Mouse (Mus musculus) MEL (cell line): ENCODE data around the gene Hmg20b. TPM values are rescaled to one million over a fixed set of nuclear protein-coding genes. Genes with fewer than 3 reads are reported as not detected.
A peak's percentile ranks its signal among the peaks of the same experiment; 100 is the strongest.

Experiments used
- DNase-seq: peaks from one replicate; pipeline ENCODE4 v3.0.0; 2011; ENCODE audit warnings: low read depth, low spot score
- H3K27ac ChIP-seq: 2 replicates; pipeline ENCODE4 v1.5.1; 2012; ENCODE audit warnings: low read depth, mild to moderate bottlenecking, control low read depth, low read length, moderate library complexity; ENCODE audit not compliant: control insufficient read depth
- H3K27me3 ChIP-seq, 2 experiments: fragments of 150-350 bp in 1 of 2; sonication (generic) in 1 of 2; 2 replicates each; pipeline ENCODE4 v1.6.1; 2012; ENCODE audit warnings: low read length in 2 of 2, mild to moderate bottlenecking in 2 of 2, improper control_type of control experiment in 1 of 2, moderate library complexity in 1 of 2; ENCODE audit not compliant: insufficient read depth in 2 of 2, control insufficient read depth in 1 of 2
- H3K36me3 ChIP-seq, 2 experiments: 2 replicates each; pipeline ENCODE4 v1.6.1; 2012 to 2014; ENCODE audit warnings: low read length in 2 of 2, improper control_type of control experiment in 1 of 2, inconsistent platforms in 1 of 2, mild to moderate bottlenecking in 1 of 2; ENCODE audit not compliant: insufficient read depth in 2 of 2, control insufficient read depth in 1 of 2
- H3K4me1 ChIP-seq, 2 experiments: fragments of 150-350 bp in 1 of 2; sonication (generic) in 1 of 2; 2 replicates each; pipeline ENCODE4 v1.6.1; 2012; ENCODE audit warnings: low read length in 2 of 2, improper control_type of control experiment in 1 of 2, mild to moderate bottlenecking in 1 of 2; ENCODE audit not compliant: insufficient read depth in 2 of 2, control insufficient read depth in 1 of 2
- H3K4me3 ChIP-seq, 2 experiments: fragments of 150-350 bp in 1 of 2; sonication (generic) in 1 of 2; 2 replicates each; pipeline ENCODE4 v1.5.1; 2012; ENCODE audit warnings: low read depth in 2 of 2, low read length in 2 of 2, mild to moderate bottlenecking in 2 of 2, moderate library complexity in 2 of 2, control low read depth in 1 of 2, improper control_type of control experiment in 1 of 2; ENCODE audit not compliant: control insufficient read depth in 1 of 2, insufficient read depth in 1 of 2
- H3K79me2 ChIP-seq: 2 replicates; pipeline ENCODE4 v1.6.1; 2012; ENCODE audit warnings: mild to moderate bottlenecking, low read length, moderate library complexity; ENCODE audit not compliant: control insufficient read depth, poor library complexity, insufficient read depth
- H3K9ac ChIP-seq: 2 replicates; pipeline ENCODE4 v1.6.1; 2012; ENCODE audit warnings: low read depth, mild to moderate bottlenecking, control low read depth, low read length, moderate library complexity; ENCODE audit not compliant: control insufficient read depth, poor library complexity, severe bottlenecking
- H3K9me3 ChIP-seq: fragments of 150-350 bp; sonication (generic); replicated peaks from 2 replicates; pipeline ENCODE4 v1.6.1; 2012; ENCODE audit warnings: mild to moderate bottlenecking, low read length, improper control_type of control experiment, moderate library complexity; ENCODE audit not compliant: insufficient read depth
- BHLHE40 ChIP-seq: IDR thresholded peaks from 2 replicates; pipeline ENCODE4 v1.6.1; 2012; ENCODE audit warnings: low read depth, mild to moderate bottlenecking, inconsistent platforms, low read length, improper control_type of control experiment, borderline replicate concordance
- CHD1 ChIP-seq: IDR thresholded peaks from 2 replicates; pipeline ENCODE4 v1.6.1; 2012; ENCODE audit warnings: low read depth, mild to moderate bottlenecking, inconsistent platforms, low read length, improper control_type of control experiment
- CHD2 ChIP-seq: IDR thresholded peaks from 2 replicates; pipeline ENCODE4 v1.6.1; 2011; ENCODE audit warnings: low read length, improper control_type of control experiment
- CTCF ChIP-seq, 3 experiments: IDR thresholded peaks in 2 of 3; conservative IDR thresholded peaks in 1 of 3; 2 replicates each; pipeline ENCODE4 v1.5.1; 2011 to 2012; ENCODE audit warnings: low read length in 3 of 3, low read depth in 2 of 3, mild to moderate bottlenecking in 2 of 3, improper control_type of control experiment in 1 of 3, inconsistent platforms in 1 of 3, mixed read lengths in 1 of 3, moderate library complexity in 1 of 3; ENCODE audit not compliant: control insufficient read depth in 1 of 3, insufficient read depth in 1 of 3, poor library complexity in 1 of 3, severe bottlenecking in 1 of 3
- E2F4 ChIP-seq: IDR thresholded peaks from 2 replicates; pipeline ENCODE4 v1.6.1; 2011; ENCODE audit warnings: low read depth, low read length, improper control_type of control experiment, borderline replicate concordance
- ELF1 ChIP-seq: IDR thresholded peaks from 2 replicates; pipeline ENCODE4 v1.6.1; 2014; ENCODE audit warnings: low read depth, mild to moderate bottlenecking, inconsistent platforms, low read length, improper control_type of control experiment, moderate library complexity
- EP300 ChIP-seq, 2 experiments: IDR thresholded peaks; 2 replicates each; pipeline ENCODE4 v1.6.1; 2011; ENCODE audit warnings: improper control_type of control experiment in 2 of 2, low read length in 2 of 2, low read depth in 1 of 2, mild to moderate bottlenecking in 1 of 2
- GABPA ChIP-seq: IDR thresholded peaks from 2 replicates; pipeline ENCODE4 v1.6.1; 2012; ENCODE audit warnings: low read depth, mild to moderate bottlenecking, inconsistent platforms, low read length, improper control_type of control experiment, moderate library complexity
- GATA1 ChIP-seq: IDR thresholded peaks from 2 replicates; pipeline ENCODE4 v1.6.1; 2011; ENCODE audit warnings: low read depth, low read length, improper control_type of control experiment
- HCFC1 ChIP-seq: IDR thresholded peaks from 2 replicates; pipeline ENCODE4 v1.6.1; 2012; ENCODE audit warnings: low read depth, mild to moderate bottlenecking, inconsistent platforms, low read length, improper control_type of control experiment, moderate library complexity
- JUND ChIP-seq: IDR thresholded peaks from 2 replicates; pipeline ENCODE4 v1.6.1; 2011; ENCODE audit warnings: low read depth, mild to moderate bottlenecking, improper control_type of control experiment, low read length
- KAT2A ChIP-seq: conservative IDR thresholded peaks from 2 replicates; pipeline ENCODE4 v1.6.1; 2012; ENCODE audit warnings: low read depth, low read length, improper control_type of control experiment, inconsistent platforms
- MAFK ChIP-seq: IDR thresholded peaks from 2 replicates; pipeline ENCODE4 v1.6.1; 2011; ENCODE audit warnings: low read depth, mild to moderate bottlenecking, low read length, improper control_type of control experiment, borderline replicate concordance
- MEF2A ChIP-seq: IDR thresholded peaks from 2 replicates; pipeline ENCODE4 v1.6.1; 2014; ENCODE audit warnings: low read depth, mild to moderate bottlenecking, inconsistent platforms, low read length, improper control_type of control experiment; ENCODE audit not compliant: poor library complexity, insufficient replicate concordance, severe bottlenecking; ENCODE audit errors: extremely low read depth
- MYB ChIP-seq: IDR thresholded peaks from 2 replicates; pipeline ENCODE4 v1.6.1; 2011; ENCODE audit warnings: mild to moderate bottlenecking, low read depth, low read length, improper control_type of control experiment
- MYC ChIP-seq: IDR thresholded peaks from 2 replicates; pipeline ENCODE4 v1.6.1; 2011; ENCODE audit warnings: low read depth, mild to moderate bottlenecking, low read length, improper control_type of control experiment, moderate library complexity
- NELFE ChIP-seq: IDR thresholded peaks from 2 replicates; pipeline ENCODE4 v1.6.1; 2011; ENCODE audit warnings: low read depth, low read length, improper control_type of control experiment
- POLR2A ChIP-seq, 2 experiments: IDR thresholded peaks; 2 replicates each; pipeline ENCODE4 v1.6.1; 2011 to 2012; ENCODE audit warnings: low read length in 2 of 2, mild to moderate bottlenecking in 2 of 2, control low read depth in 1 of 2, improper control_type of control experiment in 1 of 2, low read depth in 1 of 2, moderate library complexity in 1 of 2; ENCODE audit not compliant: control insufficient read depth in 1 of 2, insufficient read depth in 1 of 2, poor library complexity in 1 of 2
- POLR2AphosphoS5 ChIP-seq: IDR thresholded peaks from 2 replicates; pipeline ENCODE4 v1.6.1; 2012; ENCODE audit warnings: low read depth, borderline replicate concordance, mild to moderate bottlenecking, inconsistent platforms, low read length, moderate library complexity, mixed read lengths
- SMC3 ChIP-seq: IDR thresholded peaks from 2 replicates; pipeline ENCODE4 v1.6.1; 2011; ENCODE audit warnings: low read depth, low read length, improper control_type of control experiment
- TAL1 ChIP-seq: IDR thresholded peaks from 2 replicates; pipeline ENCODE4 v1.6.1; 2012; ENCODE audit warnings: mild to moderate bottlenecking, inconsistent platforms, low read length, moderate library complexity, mixed read lengths
- TBP ChIP-seq: IDR thresholded peaks from 2 replicates; pipeline ENCODE4 v1.8.0; 2011; ENCODE audit warnings: low read depth, low read length, improper control_type of control experiment
- TCF12 ChIP-seq: IDR thresholded peaks from 2 replicates; pipeline ENCODE4 v1.6.1; 2014; ENCODE audit warnings: low read depth, mild to moderate bottlenecking, inconsistent platforms, low read length, improper control_type of control experiment, moderate library complexity
- UBTF ChIP-seq: IDR thresholded peaks from 2 replicates; pipeline ENCODE4 v1.6.1; 2012; ENCODE audit warnings: low read depth, mild to moderate bottlenecking, inconsistent platforms, low read length, improper control_type of control experiment, moderate library complexity, borderline replicate concordance; ENCODE audit not compliant: insufficient read depth
- ZC3H11A ChIP-seq: IDR thresholded peaks from 2 replicates; pipeline ENCODE4 v1.6.1; 2012; ENCODE audit warnings: low read depth, mild to moderate bottlenecking, inconsistent platforms, low read length, improper control_type of control experiment
- ZKSCAN1 ChIP-seq: IDR thresholded peaks from 2 replicates; pipeline ENCODE4 v1.6.1; 2012; ENCODE audit warnings: low read depth, mild to moderate bottlenecking, inconsistent platforms, low read length, improper control_type of control experiment, moderate library complexity
- ZMIZ1 ChIP-seq: IDR thresholded peaks from 2 replicates; pipeline ENCODE4 v1.6.1; 2012; ENCODE audit warnings: low read depth, mild to moderate bottlenecking, inconsistent platforms, low read length, improper control_type of control experiment, moderate library complexity
- ZNF384 ChIP-seq: IDR thresholded peaks from 2 replicates; pipeline ENCODE4 v1.6.1; 2012; ENCODE audit warnings: low read depth, mild to moderate bottlenecking, inconsistent platforms, low read length, improper control_type of control experiment
- polyA plus RNA-seq, 2 experiments: library from polyadenylated mRNA; stranded (reverse) in 1 of 2; unstranded in 1 of 2; fragments of >175 nt in 1 of 2; fragments of >200 nt in 1 of 2; gene quantifications; 2 replicates each; pipeline versions ENCODE4 v1.2.1 to v1.2.4; 2012; ENCODE audit warnings: low replicate concordance in 2 of 2, low read depth in 1 of 2; ENCODE audit not compliant: insufficient read length in 2 of 2, insufficient read depth in 1 of 2, missing spikeins in 1 of 2
- total RNA-seq: library from RNA; depleted of rRNA; stranded (reverse); fragments of 300-350 nt; gene quantifications from 2 replicates; pipeline ENCODE4 v1.2.3, GENCODE M21; 2012

Hmg20b gene
- total and polyA plus RNA-seq, 3 experiments: 27.0 to 92.7 TPM; not detected in 1

- H3K27me3 ChIP-seq: no peaks in the 10 kb centered on the region
- peaks cover 0 to 24% of the 10 kb centered on the region in 2 experiments; a peak in 2 of 4 replicates for H3K36me3 ChIP-seq
- TF ChIP-seq MEF2A (no peak), HCFC1 (no peak), CHD2 (no peak), MAFK (no peak), ZKSCAN1 (no peak), BHLHE40 (no peak), TBP (no peak)
- H3K4me3 ChIP-seq: no peak overlapping the region
- H3K27ac ChIP-seq: no peak overlapping the region
- no peak overlapping the region for H3K9ac ChIP-seq
- peaks cover 3 to 33% of the 10 kb centered on the region in 2 experiments; a peak in 3 of 4 replicates for H3K4me1 ChIP-seq
- no peaks in the 10 kb centered on the region for H3K9me3 ChIP-seq
- DNase-seq: no peak
- peaks cover 28% of the 10 kb centered on the region for H3K79me2 ChIP-seq
Observed at GRCm38 (mm10) chr10:81354738-81355477, 4.6 kb upstream of the Hmg20b start.

GRCm38 (mm10) chr10:81351678-81352291, 1.5 kb upstream of the Hmg20b start:
- Histone ChIP-seq H3K36me3 (peaks cover 0 to 21% of the 10 kb centered on the region in 2 experiments; a peak in 2 of 4 replicates), H3K27me3 (no peaks in the 10 kb centered on the region), H3K9me3 (no peaks in the 10 kb centered on the region), H3K4me3 (peak overlapping the region; percentile 62 to 77), H3K79me2 (peaks cover 4% of the 10 kb centered on the region; the same call in 1 of the 2 replicates), H3K9ac (peak overlapping the region; percentile 82), H3K4me1 (peaks cover 8 to 23% of the 10 kb centered on the region in 2 experiments; a peak in 3 of 4 replicates), H3K27ac (peak overlapping the region; percentile 86)
- DNase-seq: peak; percentile 95
- no peak for TF ChIP-seq POLR2AphosphoS5
- TF ChIP-seq TAL1: peak; percentile 52
- TF ChIP-seq ELF1: 0 out of 2 replicates have a peak, but pooled peaks have one; percentile 25
- peak; percentile 68 for TF ChIP-seq ZKSCAN1
- TF ChIP-seq ZMIZ1: no peak
- TF ChIP-seq MYC: peak; percentile 84
- peak; percentile 79 for TF ChIP-seq HCFC1
- no peak for TF ChIP-seq CTCF (IDR thresholded peaks at IDR 0.05 in 2 of 3, conservative IDR thresholded peaks at IDR 0.05 in 1 of 3; ENCODE audit: control insufficient read depth in 1 of 3, insufficient read depth in 1 of 3, low read depth in 2 of 3, low read length in 3 of 3, poor library complexity in 1 of 3, severe bottlenecking in 1 of 3)
- peak; percentile 37; the same call in 1 of the 2 replicates for TF ChIP-seq NELFE
- TF ChIP-seq UBTF: no peak
- peak; percentile 76 to 82 for TF ChIP-seq EP300 (IDR thresholded peaks at IDR 0.05; ENCODE audit: low read depth in 1 of 2, low read length in 2 of 2)
- TF ChIP-seq GABPA: no peak
- no peak for TF ChIP-seq ZNF384
- no peak for TF ChIP-seq MAFK
- TF ChIP-seq SMC3: no peak
- 0 out of 2 replicates have a peak, but pooled peaks have one; percentile 32 for TF ChIP-seq E2F4
- no peak for TF ChIP-seq JUND
- TF ChIP-seq KAT2A: peak; percentile 33; the same call in 1 of the 2 replicates
- TF ChIP-seq CHD1: no peak
- TF ChIP-seq POLR2A (IDR thresholded peaks at IDR 0.05; ENCODE audit: control insufficient read depth in 1 of 2, insufficient read depth in 1 of 2, low read depth in 1 of 2, low read length in 2 of 2, poor library complexity in 1 of 2): peak in 1 of 2 experiments; percentile 71; a peak in 2 of 4 replicates
- TF ChIP-seq TCF12: peak; percentile 83
- peak; percentile 70 for TF ChIP-seq MYB
- peak; percentile 94 for TF ChIP-seq TBP
- TF ChIP-seq ZC3H11A: no peak
- peak; percentile 74; the same call in 1 of the 2 replicates for TF ChIP-seq BHLHE40
- peak; percentile 86 for TF ChIP-seq GATA1
